Mouse (Mus musculus) megakaryocyte, embryonic 14.5 days (primary cell): ENCODE results near the gene Olfr873.

Source experiments
- FLI1 ChIP-seq: IDR thresholded peaks from 2 replicates; pipeline ENCODE4 v1.6.1; 2012; ENCODE audit warnings: low read length, inconsistent platforms, mixed read lengths
- GATA1 ChIP-seq: IDR thresholded peaks from 3 replicates; pipeline ENCODE4 v1.6.1; 2012; ENCODE audit warnings: mixed read lengths, low read length, inconsistent platforms, borderline replicate concordance

DNA sequence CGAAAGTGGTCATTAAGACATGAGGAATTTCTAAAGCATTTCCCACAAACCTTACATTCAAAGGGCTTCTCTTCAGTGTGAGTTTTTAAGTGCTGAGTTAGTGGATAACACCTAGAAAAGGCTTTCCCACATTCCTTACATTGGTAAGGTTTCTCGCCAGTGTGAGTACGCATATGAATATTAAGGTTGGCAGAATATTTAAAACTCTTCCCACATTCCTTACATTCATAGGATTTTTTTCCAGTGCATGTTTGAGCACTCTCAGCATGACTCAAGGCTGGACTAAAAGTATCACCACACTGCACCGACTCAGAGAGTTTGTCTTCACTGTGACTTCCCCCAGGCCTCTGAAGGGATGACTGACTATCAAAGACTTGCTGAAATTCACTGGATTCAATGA, 50.2 kb downstream of the Olfr873 start:
- no peak for TF ChIP-seq FLI1
- no peak for TF ChIP-seq GATA1
